Mouse (Mus musculus): Measurements from ENCODE around the gene G3bp1. TPM values are rescaled to one million over a fixed set of nuclear protein-coding genes. Genes with fewer than 3 reads are reported as not detected.

The G3bp1 gene
- polyA plus RNA-seq, 1 experiment from 2014 or later: 36.8 TPM

DNA sequence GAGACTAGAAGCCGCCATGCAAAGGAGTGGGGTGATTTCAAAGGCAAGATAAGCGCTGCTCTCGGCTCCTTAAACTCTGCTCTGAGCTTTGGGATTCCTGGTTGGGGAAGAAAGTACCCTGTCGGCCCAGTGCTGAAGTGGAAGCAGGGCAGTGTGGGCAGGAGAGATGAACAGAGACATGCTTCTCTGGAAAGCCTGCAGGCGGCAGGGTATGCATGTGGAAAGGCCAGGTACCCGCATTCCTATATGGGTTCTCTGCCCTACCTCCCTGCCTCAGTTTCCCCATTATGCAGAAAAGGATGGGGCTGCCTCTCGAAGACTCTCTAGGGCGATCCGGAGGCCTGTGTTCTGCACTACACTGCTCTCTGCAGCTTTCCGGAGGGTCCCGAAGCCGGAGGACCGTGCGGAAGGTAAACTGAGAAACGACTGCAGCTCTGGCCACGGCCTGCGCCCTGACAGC, 8.9 kb upstream of the G3bp1 start:
- H3K27me3 ChIP-seq (ENCODE audit: insufficient read depth, low read length): no peaks in the 10 kb centered on the region
- H3K9ac ChIP-seq (replicated peaks): peak overlapping the region; percentile 73
- H3K4me1 ChIP-seq (ENCODE audit: insufficient read depth): peaks cover 34% of the 10 kb centered on the region
- peak; percentile 12 for ATAC-seq
- peak; percentile 54 for TF ChIP-seq CTCF (IDR thresholded peaks at IDR 0.05; ENCODE audit: low read depth)
- no peak for TF ChIP-seq EP300 (IDR thresholded peaks at IDR 0.05; ENCODE audit: low read depth)
- peak overlapping the region; percentile 69 for H3K4me3 ChIP-seq (ENCODE audit: low read depth, low read length)
- DNase-seq: peak; percentile 47
- 1% methylated on average over 17 of the region's 17 CpGs for WGBS (ENCODE audit: insufficient replicate concordance)
- peak overlapping the region; percentile 85 for H3K4me2 ChIP-seq (ENCODE audit: low read depth, low read length)
- no peaks in the 10 kb centered on the region for H3K36me3 ChIP-seq (replicated peaks; ENCODE audit: insufficient read depth, low read length)
- no peaks in the 10 kb centered on the region for H3K9me3 ChIP-seq (ENCODE audit: low read length)
- peak overlapping the region; percentile 91 for H3K27ac ChIP-seq (ENCODE audit: low read depth)

DNA sequence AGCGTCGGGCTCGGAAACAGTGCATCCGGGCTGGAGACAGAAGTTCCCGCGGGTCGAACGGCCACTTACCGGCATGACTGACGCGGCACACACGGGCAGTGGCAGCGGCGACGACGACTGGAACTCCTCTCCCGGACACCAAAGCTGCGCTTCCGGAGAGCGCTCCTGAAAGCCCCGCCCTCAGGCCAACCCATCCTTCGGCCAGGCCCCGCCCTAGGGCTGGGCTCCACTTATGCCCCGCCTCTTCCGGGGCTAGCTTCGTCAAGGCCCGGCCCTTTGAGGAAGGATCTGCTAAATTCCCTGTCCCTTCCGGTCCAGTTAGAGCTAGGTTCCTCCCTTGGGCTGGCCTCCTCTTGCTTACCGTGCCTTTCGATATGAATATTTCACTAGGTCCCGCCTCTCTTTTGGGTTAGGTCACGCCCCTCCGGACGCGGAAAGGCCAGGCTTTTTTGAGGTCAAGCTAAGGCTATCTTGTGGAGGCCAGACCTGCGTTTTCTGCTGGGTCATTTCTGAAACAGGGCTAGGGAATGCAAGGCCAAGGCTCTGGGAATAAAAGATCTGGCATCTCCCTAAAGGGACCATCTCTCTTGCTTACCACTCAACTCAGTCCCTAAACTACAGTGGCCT, 8.4 kb upstream of the G3bp1 start, which contains the start of gene Atox1:
TSS of gene Atox1 (minus strand) at position 221 of the 627 bp plus-strand sequence.
- Histone ChIP-seq H3K27me3 (ENCODE audit: insufficient read depth, low read length) (no peaks in the 10 kb centered on the region), H3K4me1 (ENCODE audit: insufficient read depth) (peaks cover 31% of the 10 kb centered on the region), H3K9ac (replicated peaks) (peak within 1 kb of the TSS; percentile 73), H3K36me3 (replicated peaks; ENCODE audit: insufficient read depth, low read length) (no peaks in the 10 kb centered on the region), H3K4me3 (ENCODE audit: low read depth, low read length) (peak within 1 kb of the TSS; percentile 69), H3K4me2 (ENCODE audit: low read depth, low read length) (peak within 1 kb of the TSS; percentile 85), H3K9me3 (ENCODE audit: low read length) (no peaks in the 10 kb centered on the region), H3K27ac (ENCODE audit: low read depth) (peak within 1 kb of the TSS; percentile 91)
- TF ChIP-seq CTCF (IDR thresholded peaks at IDR 0.05; ENCODE audit: low read depth): no peak
- TF ChIP-seq EP300 (IDR thresholded peaks at IDR 0.05; ENCODE audit: low read depth): no peak; the same call in 1 of the 2 replicates
- DNase-seq (peak; percentile 98), ATAC-seq (peak; percentile 98)
- under 1% methylated on average over 36 of the region's 36 CpGs for WGBS (ENCODE audit: insufficient replicate concordance)

DNA sequence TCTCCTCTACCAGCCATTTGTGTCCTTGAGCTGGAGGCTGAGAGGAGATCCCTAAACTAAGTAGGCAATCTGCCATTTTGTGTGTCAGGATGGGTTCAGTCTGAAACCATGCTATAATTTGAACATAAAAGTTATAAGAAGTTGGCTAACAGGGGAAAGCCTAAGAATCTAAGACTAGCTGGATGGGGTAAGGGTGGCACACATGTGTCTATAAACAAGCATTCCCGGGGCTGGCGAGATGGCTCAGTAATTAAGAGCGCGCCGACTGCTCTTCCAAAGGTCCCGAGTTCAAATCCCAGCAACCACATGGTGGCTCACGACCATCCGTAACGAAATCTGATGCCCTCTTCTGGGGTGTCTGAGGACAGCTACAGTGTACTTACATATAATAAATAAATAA, 7.3 kb upstream of the G3bp1 start:
- 92% methylated on average over 9 of the region's 9 CpGs for WGBS (ENCODE audit: insufficient replicate concordance)
- Histone ChIP-seq H3K4me3 (ENCODE audit: low read depth, low read length) (no peak overlapping the region), H3K4me1 (ENCODE audit: insufficient read depth) (peaks cover 31% of the 10 kb centered on the region), H3K36me3 (replicated peaks; ENCODE audit: insufficient read depth, low read length) (no peaks in the 10 kb centered on the region), H3K27ac (ENCODE audit: low read depth) (no peak overlapping the region), H3K27me3 (ENCODE audit: insufficient read depth, low read length) (no peaks in the 10 kb centered on the region), H3K9me3 (ENCODE audit: low read length) (no peaks in the 10 kb centered on the region), H3K9ac (replicated peaks) (no peak overlapping the region), H3K4me2 (ENCODE audit: low read depth, low read length) (no peak overlapping the region)
- ATAC-seq: no peak
- TF ChIP-seq CTCF (IDR thresholded peaks at IDR 0.05; ENCODE audit: low read depth) (no peak), EP300 (IDR thresholded peaks at IDR 0.05; ENCODE audit: low read depth) (no peak)
- no peak for DNase-seq

DNA sequence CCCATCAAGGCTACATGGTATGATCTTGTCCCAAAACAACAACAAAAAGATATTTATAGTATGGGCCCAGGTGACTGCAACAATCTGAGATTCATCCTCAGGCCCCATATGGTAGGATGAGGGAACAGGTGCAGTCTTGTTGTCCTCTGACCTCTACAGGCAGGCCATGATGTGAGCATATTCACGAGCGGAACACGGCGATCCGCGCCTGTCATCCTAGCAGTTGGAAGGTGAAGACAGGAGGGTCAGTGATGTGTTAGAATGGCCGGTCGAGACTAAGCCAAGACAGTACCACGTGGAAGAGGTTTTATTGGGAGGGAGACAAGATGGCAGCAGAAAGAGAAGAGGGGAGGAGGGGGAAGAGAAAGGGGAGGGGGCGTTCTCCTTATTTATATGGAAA, 4.8 kb upstream of the G3bp1 start:
- Histone ChIP-seq H3K4me3 (ENCODE audit: low read depth, low read length) (no peak overlapping the region), H3K9me3 (ENCODE audit: low read length) (no peaks in the 10 kb centered on the region), H3K36me3 (replicated peaks; ENCODE audit: insufficient read depth, low read length) (no peaks in the 10 kb centered on the region), H3K4me1 (ENCODE audit: insufficient read depth) (peaks cover 27% of the 10 kb centered on the region), H3K9ac (replicated peaks) (no peak overlapping the region), H3K27me3 (ENCODE audit: insufficient read depth, low read length) (no peaks in the 10 kb centered on the region), H3K4me2 (ENCODE audit: low read depth, low read length) (no peak overlapping the region), H3K27ac (ENCODE audit: low read depth) (peak overlapping the region; percentile 64)
- ATAC-seq (no peak), DNase-seq (no peak)
- TF ChIP-seq EP300 (IDR thresholded peaks at IDR 0.05; ENCODE audit: low read depth) (no peak), CTCF (IDR thresholded peaks at IDR 0.05; ENCODE audit: low read depth) (no peak)
- 75% methylated on average over 10 of the region's 10 CpGs for WGBS (ENCODE audit: insufficient replicate concordance)

DNA sequence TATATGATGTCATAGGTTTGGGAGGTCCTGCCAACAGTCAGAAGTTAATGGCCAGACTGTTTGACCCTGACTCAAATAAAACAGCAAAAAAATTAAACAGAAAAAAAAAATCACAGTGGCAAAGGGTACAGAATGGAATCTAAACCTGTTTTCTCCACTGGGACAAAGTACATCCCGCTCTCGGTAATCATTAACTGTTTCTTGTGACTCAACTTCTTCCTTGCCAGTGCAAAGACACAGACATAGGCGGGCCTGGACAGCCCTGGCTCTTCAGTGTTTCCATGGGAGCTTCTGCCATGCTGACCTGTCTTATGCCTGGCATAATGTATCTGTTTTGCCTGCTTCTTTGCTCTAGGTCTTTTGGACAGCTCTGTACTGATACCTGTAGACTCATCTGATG, 4.3 kb upstream of the G3bp1 start:
- no peak overlapping the region for H3K4me3 ChIP-seq (ENCODE audit: low read depth, low read length)
- no peak overlapping the region for H3K9ac ChIP-seq (replicated peaks)
- H3K9me3 ChIP-seq (ENCODE audit: low read length): no peaks in the 10 kb centered on the region
- 59% methylated on average over 3 of the region's 3 CpGs for WGBS (ENCODE audit: insufficient replicate concordance)
- peaks cover 23% of the 10 kb centered on the region for H3K4me1 ChIP-seq (ENCODE audit: insufficient read depth)
- H3K36me3 ChIP-seq (replicated peaks; ENCODE audit: insufficient read depth, low read length): no peaks in the 10 kb centered on the region
- peak overlapping the region; percentile 64 for H3K27ac ChIP-seq (ENCODE audit: low read depth)
- TF ChIP-seq CTCF (IDR thresholded peaks at IDR 0.05; ENCODE audit: low read depth) (no peak), EP300 (IDR thresholded peaks at IDR 0.05; ENCODE audit: low read depth) (no peak)
- peak overlapping the region; percentile 29; the same call in 1 of the 2 replicates for H3K4me2 ChIP-seq (ENCODE audit: low read depth, low read length)
- ATAC-seq (no peak), DNase-seq (no peak)
- no peaks in the 10 kb centered on the region for H3K27me3 ChIP-seq (ENCODE audit: insufficient read depth, low read length)

DNA sequence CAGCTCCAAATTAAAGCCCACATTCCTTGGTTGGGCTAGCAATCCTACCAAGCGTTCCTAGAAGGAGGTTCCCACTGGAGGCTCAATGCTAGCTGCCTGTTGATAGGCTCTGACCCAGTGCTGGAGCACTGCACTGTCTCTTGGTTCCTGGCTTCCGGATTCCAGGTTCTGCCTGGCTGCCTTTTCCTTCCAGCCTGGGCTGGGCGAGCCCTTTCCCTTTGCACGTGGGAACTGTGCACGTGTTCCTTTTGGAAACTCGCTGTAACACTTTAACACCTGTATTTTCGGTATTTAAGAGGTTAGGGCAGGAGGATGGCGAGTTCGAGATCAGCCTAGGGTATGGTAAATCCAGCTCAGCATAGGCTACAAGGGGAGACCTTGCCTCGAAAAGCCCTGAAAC, 1.5 kb upstream of the G3bp1 start:
- ATAC-seq (no peak), DNase-seq (no peak)
- Histone ChIP-seq H3K4me2 (ENCODE audit: low read depth, low read length) (peak overlapping the region; percentile 94), H3K4me1 (ENCODE audit: insufficient read depth) (peaks cover 26% of the 10 kb centered on the region), H3K27me3 (ENCODE audit: insufficient read depth, low read length) (no peaks in the 10 kb centered on the region), H3K9ac (replicated peaks) (peak overlapping the region; percentile 77), H3K9me3 (ENCODE audit: low read length) (no peaks in the 10 kb centered on the region), H3K27ac (ENCODE audit: low read depth) (peak overlapping the region; percentile 99), H3K4me3 (ENCODE audit: low read depth, low read length) (peak overlapping the region; percentile 81), H3K36me3 (replicated peaks; ENCODE audit: insufficient read depth, low read length) (no peaks in the 10 kb centered on the region)
- 63% methylated on average over 10 of the region's 10 CpGs for WGBS (ENCODE audit: insufficient replicate concordance)
- TF ChIP-seq EP300 (IDR thresholded peaks at IDR 0.05; ENCODE audit: low read depth) (no peak), CTCF (IDR thresholded peaks at IDR 0.05; ENCODE audit: low read depth) (no peak)
